Mouse (Mus musculus) lung, postnatal 0 days (tissue): ENCODE results near the gene Rexo1.

Source experiments
- CTCF ChIP-seq: IDR thresholded peaks from 2 replicates; pipeline ENCODE4 v1.5.1; 2016; ENCODE audit warnings: antibody characterized with exemption, mild to moderate bottlenecking
- EP300 ChIP-seq: IDR thresholded peaks from 2 replicates; pipeline ENCODE4 v1.6.1; 2016; ENCODE audit warnings: antibody characterized with exemption, mild to moderate bottlenecking, control low read depth

DNA sequence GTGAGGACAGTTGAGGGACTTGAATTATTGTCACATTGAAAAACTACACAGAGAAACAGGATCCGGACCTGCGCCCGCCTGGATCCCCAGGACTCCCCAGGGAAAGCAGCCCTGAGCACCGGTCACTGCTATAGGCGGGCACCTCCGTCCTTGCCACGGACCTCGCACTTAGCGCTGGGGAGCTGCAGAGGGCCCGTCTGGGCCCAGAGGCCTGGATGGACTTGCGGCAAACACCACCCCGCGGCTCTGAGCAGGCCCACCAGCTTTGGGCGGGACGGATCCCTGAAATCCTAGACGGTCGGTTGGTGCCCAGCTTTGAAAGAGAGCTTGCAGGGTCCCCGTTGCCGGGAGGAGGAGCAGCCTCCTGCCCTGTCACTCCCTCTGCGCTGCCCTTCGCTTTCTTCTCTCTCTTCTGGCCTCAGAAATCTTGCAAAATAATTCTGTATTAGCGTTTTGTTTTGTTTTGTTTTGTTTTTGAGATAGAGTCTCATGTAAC, 58.5 kb downstream of the Rexo1 start:
- TF ChIP-seq CTCF (no peak), EP300 (no peak)
